Mouse (Mus musculus) spleen, postnatal 36 days (tissue): ENCODE measurements around the gene H2-Eb1.

Experiments
- DNase-seq, 2 experiments: peaks; one replicate each; pipeline ENCODE4 v3.0.0; 2022; ENCODE audit warnings: low spot score in 2 of 2, mixed read lengths in 1 of 2

H2-Eb1 gene

DNA sequence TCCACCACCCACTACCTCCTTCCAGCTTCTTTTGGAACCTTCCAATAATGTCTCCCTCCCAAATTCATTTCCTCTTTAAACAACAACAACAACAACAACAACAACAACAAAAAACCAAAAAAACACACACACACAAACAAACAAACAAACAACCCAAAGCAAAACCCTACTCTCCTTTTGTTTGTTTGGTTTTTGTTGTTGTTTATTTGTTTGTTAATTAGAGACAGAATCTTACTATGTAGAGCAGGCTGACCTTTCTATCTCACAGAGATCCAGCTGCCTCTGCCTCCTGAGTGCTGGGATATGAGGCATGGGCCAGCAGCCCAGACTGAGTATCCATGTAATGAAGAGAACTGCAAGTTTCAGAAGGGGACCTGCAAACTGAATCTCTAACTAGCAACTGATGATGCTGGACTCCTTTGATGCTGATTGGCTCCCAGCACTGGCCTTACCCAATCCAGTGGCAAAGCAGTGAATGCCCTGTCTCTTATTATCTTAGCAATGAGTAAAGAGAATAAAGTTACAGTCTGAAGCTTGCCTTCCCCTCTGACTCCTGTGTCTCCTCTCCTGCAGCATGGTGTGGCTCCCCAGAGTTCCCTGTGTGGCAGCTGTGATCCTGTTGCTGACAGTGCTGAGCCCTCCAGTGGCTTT, at the start of gene H2-Eb1:
H2-Eb1 (plus strand) TSS at position 488 of the 651 bp plus-strand sequence.
- DNase-seq = peak; percentile 94 to 95

DNA sequence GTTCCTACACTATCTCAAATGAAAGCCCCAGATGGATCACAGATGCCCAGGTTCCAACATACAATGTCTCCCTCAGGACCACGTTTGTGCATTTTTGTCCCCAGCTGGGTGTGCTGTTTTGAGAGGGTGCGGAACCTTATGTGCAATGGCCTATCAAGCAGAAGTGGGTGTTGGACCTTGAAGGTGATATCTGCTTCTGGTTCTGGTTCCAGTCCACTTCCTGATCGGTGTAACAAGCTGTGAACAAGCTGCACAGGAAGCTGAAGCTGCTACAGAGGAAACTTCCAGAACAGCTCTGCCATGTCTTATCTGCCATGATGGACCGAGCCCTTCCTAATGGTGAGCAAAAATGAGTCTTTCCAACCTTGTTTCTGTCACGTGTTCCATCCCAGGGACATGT, 49.2 kb upstream of the H2-Eb1 start:
- DNase-seq = no peak

DNA sequence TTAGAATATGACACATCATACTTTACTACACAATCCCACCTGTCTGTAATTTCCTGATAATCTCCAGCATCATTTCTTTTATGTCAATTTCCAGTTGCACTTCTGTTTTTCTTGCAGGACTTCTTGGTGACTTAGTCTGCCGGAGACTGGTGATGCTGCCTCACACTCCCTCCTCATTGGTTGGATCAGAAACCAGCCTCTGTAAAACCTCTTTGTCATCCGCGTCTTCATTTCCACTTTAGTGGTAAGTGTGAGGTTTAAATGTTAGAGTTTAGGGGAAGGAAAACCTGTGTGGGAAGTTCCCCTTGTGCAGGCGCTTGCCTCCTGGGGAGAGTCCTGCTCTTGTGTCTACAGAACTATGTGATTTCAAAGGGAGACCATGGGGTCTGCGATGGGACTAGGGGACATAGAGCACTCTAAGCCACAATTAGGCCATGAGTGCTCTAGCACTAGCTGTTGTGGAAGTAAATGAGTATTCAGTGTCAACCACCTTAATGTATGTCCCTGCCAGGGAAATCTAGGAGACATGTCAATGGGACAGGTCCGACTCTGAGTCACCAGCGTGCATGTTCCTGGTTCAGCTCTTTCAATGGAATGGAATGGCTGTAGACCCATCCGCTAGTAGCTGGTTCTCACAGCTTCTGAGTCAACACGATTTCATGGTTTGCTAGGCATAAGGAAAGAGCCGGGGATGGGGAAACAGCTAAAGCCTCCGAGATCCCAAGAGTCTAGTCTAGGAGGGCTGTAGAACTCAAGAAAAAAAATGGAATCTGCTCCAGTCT, 47.9 kb upstream of the H2-Eb1 start, which contains the start of gene H2-Ab1:
H2-Ab1 (plus strand) TSS at position 96 of the 782 bp plus-strand sequence.
- peak; percentile 94 for DNase-seq

DNA sequence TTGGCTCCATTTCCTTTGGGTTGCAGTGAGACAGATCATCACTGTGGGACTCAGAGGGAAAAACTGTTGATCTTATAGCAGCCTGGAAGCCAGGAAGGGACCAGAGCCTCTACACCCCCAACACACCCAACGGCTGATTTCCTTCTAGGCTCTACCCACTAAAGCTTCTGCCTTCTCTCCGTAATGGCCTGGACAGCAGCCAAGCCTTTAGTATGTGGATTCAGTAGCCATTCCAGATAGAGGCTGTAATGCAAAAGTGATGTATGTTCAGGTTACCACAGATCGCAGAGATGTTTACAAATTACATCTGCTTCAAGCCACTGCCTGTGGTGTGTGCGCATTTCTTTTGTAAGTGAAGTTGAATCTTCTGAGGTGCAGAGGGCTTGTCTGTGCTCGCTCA, 45.1 kb upstream of the H2-Eb1 start:
- DNase-seq = no peak

DNA sequence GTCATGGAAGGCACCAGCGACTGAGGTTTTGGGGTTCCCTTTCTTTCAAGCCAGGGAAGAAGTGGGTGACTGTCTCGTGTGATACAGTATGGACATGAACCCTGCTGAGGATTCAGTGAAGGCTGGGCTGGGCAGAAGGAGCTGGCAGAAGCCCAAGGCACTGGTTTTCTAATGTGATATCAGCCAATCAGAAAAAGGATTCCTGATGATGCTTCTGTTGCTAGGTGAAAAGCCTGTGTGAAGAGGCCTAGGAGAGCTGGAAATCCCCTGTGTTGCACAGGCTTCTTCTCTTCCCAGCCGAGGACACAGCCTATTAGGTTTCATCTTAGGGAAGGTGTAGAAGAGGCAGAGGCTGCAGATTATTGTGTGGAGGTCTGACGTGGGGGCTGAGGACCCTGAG, 44.2 kb upstream of the H2-Eb1 start:
- peak; percentile 90 to 93 for DNase-seq

DNA sequence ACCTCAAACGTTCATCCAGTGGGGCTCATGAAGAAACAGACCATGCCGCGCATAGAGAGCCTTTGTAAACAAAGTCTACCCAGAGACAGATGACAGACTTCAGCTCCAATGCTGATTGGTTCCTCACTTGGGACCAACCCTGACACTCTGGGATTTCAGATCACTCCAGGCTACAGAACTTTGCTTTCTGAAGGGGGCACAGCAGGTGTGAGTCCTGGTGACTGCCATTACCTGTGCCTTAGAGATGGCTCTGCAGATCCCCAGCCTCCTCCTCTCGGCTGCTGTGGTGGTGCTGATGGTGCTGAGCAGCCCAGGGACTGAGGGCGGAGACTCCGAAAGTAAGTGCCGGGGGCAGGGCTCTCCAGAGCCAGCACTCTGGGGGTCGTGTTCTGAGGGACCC, 42.6 kb upstream of the H2-Eb1 start:
- peak; percentile 85 to 90 for DNase-seq

DNA sequence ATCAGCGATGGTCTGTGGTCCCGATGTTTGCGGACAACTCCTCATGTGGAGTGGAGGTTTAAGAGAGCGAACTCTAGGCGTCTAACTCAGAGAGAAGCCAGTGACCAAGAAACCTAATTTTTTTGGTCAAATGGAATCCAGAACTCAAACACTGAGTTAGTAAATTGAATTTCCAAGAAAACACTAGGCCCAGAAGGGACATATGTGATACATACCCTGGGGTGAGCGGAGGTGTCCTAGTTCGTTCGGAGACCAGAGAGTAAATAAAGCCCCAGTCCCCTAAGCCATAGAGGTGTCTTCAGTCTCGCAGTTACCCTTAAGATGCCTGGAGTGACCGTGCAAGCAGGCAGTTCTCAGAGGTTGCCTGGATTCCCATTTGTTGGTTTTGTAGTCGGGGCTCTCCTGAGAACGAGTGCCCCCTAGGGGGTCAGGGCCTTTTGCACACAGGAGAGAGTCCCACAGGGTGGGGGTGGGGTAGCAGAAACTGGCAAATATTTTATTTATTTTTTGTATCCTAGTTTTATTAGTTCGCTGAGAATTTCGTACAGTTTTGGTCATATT, 41.8 kb upstream of the H2-Eb1 start:
- DNase-seq = peak; percentile 77 to 85

DNA sequence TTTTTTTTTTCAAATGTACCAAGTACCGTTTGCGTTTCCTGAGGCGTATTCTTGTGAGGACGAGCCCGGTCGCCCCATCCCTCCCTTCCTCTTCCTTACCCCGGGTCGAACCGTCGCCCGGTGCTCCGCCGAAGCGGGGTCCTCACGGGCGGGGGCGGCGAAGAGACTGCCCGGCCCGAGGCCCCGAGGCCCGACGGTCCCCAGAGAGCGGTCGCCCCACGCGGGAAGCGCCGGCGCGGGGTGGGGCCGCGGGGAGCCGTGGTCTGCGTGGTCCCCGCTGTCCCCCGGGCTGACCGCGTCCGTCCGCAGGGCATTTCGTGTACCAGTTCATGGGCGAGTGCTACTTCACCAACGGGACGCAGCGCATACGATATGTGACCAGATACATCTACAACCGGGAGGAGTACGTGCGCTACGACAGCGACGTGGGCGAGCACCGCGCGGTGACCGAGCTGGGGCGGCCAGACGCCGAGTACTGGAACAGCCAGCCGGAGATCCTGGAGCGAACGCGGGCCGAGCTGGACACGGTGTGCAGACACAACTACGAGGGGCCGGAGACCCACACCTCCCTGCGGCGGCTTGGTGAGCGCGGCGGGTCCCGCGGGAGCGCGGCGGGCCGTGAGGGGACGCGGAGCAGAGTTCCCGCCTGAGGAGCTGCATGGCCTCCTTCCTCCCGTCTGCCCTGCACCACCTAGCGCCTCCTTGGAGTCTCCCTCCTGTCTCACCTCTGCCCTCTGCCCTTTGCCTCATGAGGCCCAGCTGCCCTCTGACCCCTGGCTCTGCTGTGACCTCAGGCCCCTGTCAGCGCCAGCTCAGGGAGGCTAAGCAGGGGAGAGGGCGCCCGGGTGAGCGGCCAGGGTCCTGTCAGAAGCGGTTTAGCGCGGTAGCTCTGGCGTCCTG, 41.0 kb upstream of the H2-Eb1 start:
- DNase-seq = peak in 1 of 2 experiments; percentile 50

DNA sequence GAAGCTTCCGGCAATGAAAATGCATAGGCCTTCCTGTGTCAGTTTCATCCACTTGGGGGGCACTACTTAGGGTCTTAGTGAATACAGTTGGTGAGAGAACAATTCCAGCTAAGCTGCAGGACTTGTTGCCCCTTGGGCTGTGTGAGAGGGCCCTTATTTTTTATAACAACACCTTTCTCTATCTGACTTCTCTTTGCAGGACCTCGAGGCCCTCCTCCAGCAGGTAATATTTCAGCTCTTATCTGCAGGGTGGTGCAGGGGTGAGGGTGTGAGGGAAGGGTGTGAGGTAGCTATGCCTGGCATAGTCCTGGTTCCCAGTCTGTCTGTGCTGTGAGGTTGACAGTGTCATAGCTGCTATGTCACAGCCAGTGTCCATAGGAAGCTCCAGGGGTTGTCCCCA, 37.4 kb upstream of the H2-Eb1 start:
- DNase-seq = no peak

DNA sequence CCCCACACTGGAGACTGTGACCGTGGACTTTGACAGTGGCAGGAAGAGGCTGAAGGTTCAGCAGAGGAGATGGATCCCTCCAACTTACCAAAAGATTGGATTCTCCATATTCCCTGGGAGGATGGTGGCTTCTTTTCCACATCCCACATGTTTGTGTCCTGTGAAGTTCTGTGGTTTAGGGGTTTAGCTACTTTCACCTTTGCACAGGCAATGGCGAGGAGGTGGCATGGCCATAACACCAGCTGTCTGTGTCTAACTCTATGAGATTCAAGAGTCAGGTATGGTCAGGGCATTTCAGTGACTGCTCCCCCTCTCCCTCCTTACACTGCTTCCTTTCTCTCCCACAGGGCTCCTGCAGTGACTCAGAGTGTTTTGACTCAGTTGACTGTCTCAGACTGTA, 36.9 kb upstream of the H2-Eb1 start:
- DNase-seq = no peak

DNA sequence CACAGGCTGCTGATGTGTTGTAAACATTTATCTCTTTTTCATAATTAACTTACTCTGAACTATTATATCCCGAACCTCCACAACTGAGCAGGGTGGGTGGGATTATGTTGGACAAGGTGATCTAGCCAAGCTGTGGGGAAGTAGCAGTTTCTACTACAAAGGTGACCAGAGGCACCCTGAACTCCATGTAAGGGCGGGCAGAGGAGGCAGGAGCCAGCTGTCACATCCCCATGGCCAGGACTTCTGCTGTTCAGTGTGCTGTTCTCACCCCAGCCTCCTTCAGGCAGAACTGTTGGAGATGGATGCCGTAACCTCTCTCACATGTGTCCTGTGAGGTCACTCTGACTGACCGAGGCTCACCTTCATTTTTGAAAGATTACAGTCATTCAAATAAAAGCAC, 35.9 kb upstream of the H2-Eb1 start:
- no peak for DNase-seq

DNA sequence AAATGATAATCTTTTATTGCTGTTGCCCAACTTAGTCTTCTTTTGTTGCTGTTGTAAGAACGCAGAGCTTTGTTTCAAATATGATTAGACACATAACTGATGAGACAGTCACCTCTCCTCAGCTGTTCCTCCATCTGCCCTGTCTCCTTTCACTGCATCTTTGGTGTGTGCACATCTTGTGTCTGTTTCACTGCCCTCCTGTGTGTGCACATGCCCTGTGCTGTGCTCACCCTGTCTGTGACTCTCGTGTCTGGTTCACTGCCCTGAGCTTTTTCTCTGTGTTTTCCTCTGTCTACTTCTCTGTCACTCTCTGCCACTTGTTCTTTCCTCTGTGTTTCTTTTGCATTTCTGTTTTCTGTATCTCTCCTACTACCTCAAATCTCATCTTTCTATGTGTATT, 35.4 kb upstream of the H2-Eb1 start:
- no peak for DNase-seq

DNA sequence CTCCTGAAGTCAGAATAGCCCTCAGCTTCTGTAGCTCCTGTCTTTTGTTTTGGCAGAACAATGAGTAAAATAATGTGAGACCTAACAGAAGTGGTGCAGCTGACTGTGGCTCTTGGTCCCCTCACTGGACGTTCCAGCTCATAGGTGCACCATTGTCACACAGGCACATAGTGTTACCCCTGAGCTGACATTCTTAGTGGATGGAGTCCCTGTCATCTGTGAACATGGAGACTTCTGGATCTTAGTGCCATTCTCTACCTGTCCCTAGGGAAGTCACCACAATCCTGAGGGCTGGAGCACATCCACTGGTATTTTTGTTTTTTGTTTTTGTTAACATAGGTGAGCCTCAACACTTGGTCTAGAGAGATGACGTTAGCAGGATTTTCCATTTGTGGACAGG, 34.7 kb upstream of the H2-Eb1 start:
- no peak for DNase-seq

DNA sequence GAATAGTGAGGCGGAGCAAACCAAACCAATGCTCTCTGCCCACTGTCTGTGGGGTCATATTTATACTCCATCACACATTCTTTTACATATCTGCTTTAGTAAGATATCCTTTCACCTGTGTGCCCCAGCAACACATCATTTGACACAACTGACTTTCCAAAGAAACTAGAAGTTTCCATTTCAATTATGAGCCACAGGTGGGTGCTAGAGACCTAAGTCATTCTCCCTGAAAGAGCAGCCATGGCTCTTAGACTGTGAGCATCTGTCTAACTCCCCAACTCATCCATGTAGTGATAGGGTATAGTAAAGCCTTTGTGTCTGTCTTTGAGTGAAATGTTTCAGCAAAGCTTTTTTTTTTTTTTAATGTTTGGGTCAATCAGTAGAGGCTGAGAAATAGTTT, 33.6 kb upstream of the H2-Eb1 start:
- DNase-seq = no peak

DNA sequence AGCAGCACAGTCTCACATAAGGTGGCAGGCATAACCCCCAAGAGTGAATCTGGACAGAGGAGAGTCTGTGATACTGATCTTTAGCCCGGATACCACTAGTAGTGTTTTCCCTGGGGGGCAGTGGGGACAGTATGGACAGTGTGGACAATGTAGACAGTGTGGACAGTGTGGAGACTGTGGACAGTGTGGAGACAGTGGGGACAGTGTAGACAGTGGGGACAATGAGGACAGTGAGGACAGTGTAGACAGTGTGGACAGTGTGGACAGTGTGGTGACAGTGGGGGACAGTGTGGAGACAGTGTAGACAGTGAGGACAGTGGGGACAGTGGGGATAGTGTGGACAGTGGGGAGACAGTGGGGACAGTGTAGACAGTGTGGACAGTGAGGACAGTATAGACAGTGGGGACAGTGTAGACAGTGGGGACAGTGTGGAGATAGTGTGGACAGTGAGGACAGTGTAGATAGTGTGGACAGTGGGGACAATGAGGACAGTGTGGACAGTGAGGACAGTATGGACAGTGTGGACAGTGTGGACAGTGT, 25.1 kb upstream of the H2-Eb1 start:
- DNase-seq = no peak

DNA sequence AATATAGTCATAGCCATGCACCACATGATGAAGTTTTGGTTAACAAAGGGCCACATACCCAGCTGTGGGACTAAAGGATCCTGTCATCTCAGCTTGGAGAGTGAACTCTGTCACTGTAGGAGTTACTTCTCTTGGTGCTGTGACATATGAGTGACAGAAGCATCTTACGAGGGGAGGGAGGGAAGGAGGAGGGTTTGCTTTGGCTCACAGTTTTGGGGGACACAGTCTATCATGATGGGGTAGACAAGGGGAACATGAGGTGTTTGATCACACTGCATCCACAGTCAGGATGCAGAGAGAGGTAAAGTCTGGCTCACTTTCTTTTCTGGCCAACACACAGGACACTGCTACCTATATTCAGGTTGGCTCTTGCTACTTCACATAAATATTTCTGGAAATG, 23.8 kb upstream of the H2-Eb1 start:
- DNase-seq = no peak

DNA sequence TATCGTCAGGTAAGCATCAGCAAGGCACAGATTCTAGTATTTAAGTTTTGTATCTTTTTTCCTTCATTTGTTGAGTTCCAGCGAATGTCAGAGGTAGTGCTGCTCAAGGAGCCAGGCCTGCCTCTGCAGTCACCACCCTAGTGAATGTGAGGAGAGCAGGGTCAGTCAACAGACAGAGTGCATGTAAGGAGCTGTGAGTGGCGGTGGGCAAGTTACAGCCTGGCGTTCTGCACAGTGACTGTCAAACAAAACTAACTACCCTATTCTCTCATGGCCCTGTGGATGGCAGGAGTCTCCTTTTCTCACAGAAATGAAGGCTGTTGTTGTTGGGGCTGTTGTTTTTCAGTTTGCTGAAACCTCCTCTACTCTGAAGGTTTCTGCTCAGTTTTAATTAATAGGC, 20.3 kb upstream of the H2-Eb1 start:
- no peak for DNase-seq

DNA sequence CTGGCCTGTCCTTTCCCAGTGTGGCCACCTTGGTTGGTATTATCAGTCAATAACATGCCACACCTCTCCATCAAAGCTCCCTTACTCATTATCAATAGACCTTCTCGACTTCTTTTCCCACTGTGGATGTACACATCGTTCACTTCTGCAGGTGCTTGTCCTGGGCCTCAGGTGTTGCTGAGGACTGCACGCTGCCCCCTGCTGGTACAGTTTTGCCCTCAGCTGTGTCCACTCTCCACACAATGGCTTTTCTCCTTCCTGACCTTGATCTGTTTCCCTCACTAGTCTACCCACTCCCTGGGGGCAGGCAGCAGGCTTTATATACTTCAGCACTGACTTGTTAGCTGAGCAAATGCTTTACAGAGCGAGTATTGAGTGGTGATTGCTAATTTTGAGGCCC, 19.8 kb upstream of the H2-Eb1 start:
- peak; percentile 64 for DNase-seq

DNA sequence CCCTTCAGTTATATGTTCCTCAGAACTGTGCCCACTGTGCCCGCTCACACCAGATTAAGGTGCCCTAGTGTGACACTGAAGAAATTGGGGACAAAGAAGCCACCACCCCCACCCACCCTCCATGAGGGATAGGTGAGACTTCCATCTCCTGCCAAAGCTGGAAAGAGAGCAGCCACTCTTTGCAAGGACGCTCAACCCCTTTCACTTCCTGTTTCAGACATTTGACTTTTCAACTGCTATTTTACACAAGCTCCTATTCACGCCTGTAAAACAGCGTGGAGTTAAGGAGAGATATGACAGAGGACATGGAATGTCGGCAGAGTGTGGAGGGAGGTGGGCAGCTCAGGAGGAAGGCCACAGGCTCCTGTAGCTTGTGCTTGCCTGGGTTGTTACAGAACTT, 19.2 kb upstream of the H2-Eb1 start:
- DNase-seq = no peak

DNA sequence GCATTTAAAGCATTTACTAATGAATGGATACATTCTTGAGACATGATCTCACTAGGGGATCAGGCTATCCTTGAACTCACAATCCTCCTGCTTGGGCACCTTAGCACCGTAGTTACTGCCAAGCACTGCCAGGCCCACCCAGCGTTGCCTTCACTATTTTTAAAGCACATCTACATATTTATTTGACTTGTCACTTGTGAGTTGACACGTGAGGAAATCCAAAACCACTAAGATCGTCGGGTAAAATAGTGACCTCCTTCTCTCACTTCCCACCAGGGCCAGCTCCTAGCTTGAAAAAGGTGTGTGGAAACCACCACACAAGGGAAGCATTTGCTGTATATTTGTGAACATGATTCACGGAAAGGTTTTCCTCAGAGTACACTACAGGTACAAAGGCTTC, 18.7 kb upstream of the H2-Eb1 start:
- peak; percentile 50 to 56 for DNase-seq

DNA sequence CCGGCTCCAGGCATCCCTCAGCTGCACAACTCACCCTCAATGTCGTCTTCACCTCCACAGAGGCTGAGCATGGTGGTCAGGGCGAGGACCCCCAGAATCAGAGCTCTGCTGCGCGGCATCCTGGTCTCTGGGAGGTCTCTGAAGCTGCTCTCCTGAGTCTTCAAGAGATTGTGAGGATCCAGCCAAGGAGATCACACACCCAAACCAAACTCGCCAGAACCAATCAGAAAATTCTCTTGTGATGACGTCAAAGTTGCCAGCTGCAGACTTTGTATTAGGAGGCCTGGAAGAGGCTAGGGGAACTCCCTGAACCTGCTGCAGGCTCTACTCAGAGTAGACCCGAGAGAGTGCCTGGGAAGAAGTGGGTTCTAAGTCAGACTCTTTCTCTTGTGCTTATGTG, 18.0 kb upstream of the H2-Eb1 start, which contains the start of gene H2-Aa:
H2-Aa (minus strand) TSS at position 176 of the 400 bp plus-strand sequence.
- peak; percentile 95 to 96 for DNase-seq

DNA sequence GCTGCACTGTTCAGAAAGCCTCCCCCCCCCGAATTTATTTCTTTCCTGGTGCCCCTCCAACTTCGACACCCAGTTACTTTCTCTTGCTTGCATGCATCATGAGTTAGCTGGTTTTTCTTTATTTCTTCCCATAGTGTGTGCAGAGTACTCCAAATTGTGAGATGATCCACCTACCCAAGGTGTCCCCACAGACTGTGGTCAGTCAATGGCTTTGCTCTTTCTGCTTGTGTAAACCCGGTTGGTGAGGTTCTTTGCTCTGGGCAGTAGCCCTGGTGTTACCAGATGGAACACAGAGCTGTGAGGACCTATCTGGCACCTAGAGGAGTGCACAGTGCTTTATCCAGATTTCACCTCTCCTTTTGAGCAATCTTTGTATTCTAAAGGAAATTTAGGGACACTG, 17.5 kb upstream of the H2-Eb1 start:
- DNase-seq = no peak
